Mouse (Mus musculus): ENCODE results near the gene Klhl29.

Klhl29 gene

DNA sequence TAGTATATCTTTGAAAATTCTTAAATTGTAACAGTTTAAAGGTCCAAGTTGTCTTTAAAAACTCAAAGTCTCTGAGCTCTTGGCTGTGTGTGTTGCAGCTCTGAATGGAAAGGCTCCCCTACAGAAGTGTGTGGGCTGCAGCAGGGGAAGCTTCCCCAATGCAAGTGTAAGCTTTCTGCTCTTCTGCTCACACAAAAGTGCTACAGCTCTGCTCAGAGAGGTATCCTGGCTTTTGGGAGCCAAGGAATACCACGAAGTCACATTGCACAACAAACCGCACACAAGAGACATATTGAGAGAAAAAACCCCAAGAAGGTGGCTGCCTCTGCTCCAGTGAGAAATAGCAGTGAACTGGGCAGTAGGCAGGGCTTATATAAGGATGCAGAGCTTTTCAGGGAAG lies 337.5 kb downstream of the Klhl29 start:
- in situ Hi-C loops (cut with MseI, MboI): no loop called here

DNA sequence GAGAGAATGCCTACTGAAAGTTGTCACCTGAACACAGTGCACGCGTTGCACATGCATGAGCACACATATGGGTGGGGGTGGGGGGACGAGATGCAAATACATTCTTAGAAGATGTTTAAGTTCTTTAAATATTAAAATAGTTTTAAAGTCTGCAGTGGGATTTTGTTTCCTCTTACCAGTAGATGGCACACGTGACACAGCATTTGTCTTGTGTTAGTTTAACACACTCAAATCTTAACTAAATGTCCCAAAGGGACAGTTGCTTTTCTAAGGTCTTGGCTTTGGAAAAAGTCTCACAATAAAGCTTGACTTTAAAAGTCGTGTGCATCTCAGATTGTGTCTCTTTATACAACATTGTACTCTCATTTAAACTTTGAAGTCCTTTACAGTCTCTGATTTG lies 346.4 kb downstream of the Klhl29 start:
- in situ Hi-C loops (cut with MseI, MboI): no loop called here

Measured in mouse trophoblast stem cell (cell line).